Mouse (Mus musculus) stomach, embryonic 16.5 days (tissue): ENCODE measurements around the gene Cdca5. TPM values are rescaled to one million over a fixed set of nuclear protein-coding genes. Genes with fewer than 3 reads are reported as not detected.

Source experiments
- ATAC-seq: fragments of 200-750 bp; cut with Nextera tagmentation; 2 replicates; pipeline ENCODE4 v1.8.0; 2017; ENCODE audit warnings: moderate number of reproducible peaks, moderate TSS enrichment; ENCODE audit not compliant: insufficient read depth, low FRiP score
- H3K27ac ChIP-seq: fragments of 300-500 bp; sonication (generic); 2 replicates; pipeline ENCODE4 v1.5.1; 2014; ENCODE audit warnings: low read length
- H3K27me3 ChIP-seq: fragments of 300-500 bp; sonication (generic); 2 replicates; pipeline ENCODE4 v1.6.1; 2014; ENCODE audit warnings: low read length, control low read depth, mixed read lengths; ENCODE audit not compliant: control insufficient read depth, insufficient read depth
- H3K36me3 ChIP-seq: fragments of 300-500 bp; sonication (generic); 2 replicates; pipeline ENCODE4 v1.6.1; 2014; ENCODE audit warnings: low read length; ENCODE audit not compliant: control insufficient read depth, insufficient read depth
- H3K4me1 ChIP-seq: fragments of 300-500 bp; sonication (generic); 2 replicates; pipeline ENCODE4 v1.6.1; 2014; ENCODE audit warnings: low read length, control low read depth, mixed read lengths; ENCODE audit not compliant: control insufficient read depth, insufficient read depth
- H3K4me2 ChIP-seq: fragments of 300-500 bp; sonication (generic); 2 replicates; pipeline ENCODE4 v1.6.1; 2014; ENCODE audit warnings: low read depth, low read length, mixed read lengths
- H3K4me3 ChIP-seq: fragments of 300-500 bp; sonication (generic); replicated peaks from 2 replicates; pipeline ENCODE4 v1.5.1; 2014; ENCODE audit warnings: mild to moderate bottlenecking, low read length
- H3K9ac ChIP-seq: fragments of 300-500 bp; sonication (generic); 2 replicates; pipeline ENCODE4 v1.6.1; 2014; ENCODE audit warnings: low read length
- H3K9me3 ChIP-seq: fragments of 300-500 bp; sonication (generic); replicated peaks from 2 replicates; pipeline ENCODE4 v1.6.1; 2016; ENCODE audit warnings: low read length, control low read depth; ENCODE audit not compliant: control insufficient read depth
- WGBS: fragments of 180-500 bp; shearing (Covaris S2); extraction: QIAGEN DNeasy Blood & Tissue Kit; methylation state at CpG from one replicate; pipeline ENCODE4 v1.1.7; 2014; 5-methylcytosine and 5-hydroxymethylcytosine counted together
- polyA plus RNA-seq: library from polyadenylated mRNA; unstranded; fragments of >200 nt; fragmentation: Nextera tagmentation; extraction: Ambion mirVana; gene quantifications from 2 replicates; pipeline ENCODE4 v1.2.1, GENCODE M21; 2015

Gene Cdca5
- polyA plus RNA-seq, 1 experiment from 2014 or later = 29.9 TPM

- H3K27ac ChIP-seq = no peak within 1 kb of the TSS
- H3K4me2 ChIP-seq = no peak within 1 kb of the TSS
- H3K4me1 ChIP-seq = peaks cover 16% of the 10 kb centered on the region
- no peak within 1 kb of the TSS for H3K4me3 ChIP-seq
- no peaks in the 10 kb centered on the region for H3K9me3 ChIP-seq
- WGBS = 89% methylated on average over 9 of the region's 9 CpGs
- H3K27me3 ChIP-seq = no peaks in the 10 kb centered on the region
- peaks cover 4% of the 10 kb centered on the region; the same call in 1 of the 2 replicates for H3K36me3 ChIP-seq
- no peak within 1 kb of the TSS for H3K9ac ChIP-seq
- ATAC-seq = no peak
Measured at GRCm38 (mm10) chr19:6082156-6082555, 2.6 kb upstream of the Cdca5 start, which contains the start of gene Gm28374. Gene Gm28374 (minus strand): TSS chr19:6082256.

- Histone ChIP-seq H3K4me1 (peaks cover 16% of the 10 kb centered on the region), H3K9me3 (no peaks in the 10 kb centered on the region), H3K4me3 (peak overlapping the region; percentile 78), H3K27me3 (no peaks in the 10 kb centered on the region), H3K9ac (peak overlapping the region; percentile 77), H3K4me2 (peak overlapping the region; percentile 69), H3K36me3 (peaks cover 4% of the 10 kb centered on the region; the same call in 1 of the 2 replicates), H3K27ac (peak overlapping the region; percentile 64)
- 0% methylated on average over 17 of the region's 17 CpGs for WGBS
- ATAC-seq = peak; percentile 70
Measured at GRCm38 (mm10) chr19:6085417-6085879, 665 bp downstream of the Cdca5 start.

- Histone ChIP-seq H3K4me2 (no peak overlapping the region), H3K36me3 (no peaks in the 10 kb centered on the region), H3K4me1 (peaks cover 10% of the 10 kb centered on the region), H3K27me3 (no peaks in the 10 kb centered on the region), H3K4me3 (no peak overlapping the region), H3K27ac (no peak overlapping the region), H3K9me3 (no peaks in the 10 kb centered on the region), H3K9ac (no peak overlapping the region)
- ATAC-seq = no peak
- WGBS = 92% methylated on average over 13 of the region's 13 CpGs
Measured at GRCm38 (mm10) chr19:6088841-6089240, 4.1 kb downstream of the Cdca5 start.

GRCm38 (mm10) chr19:6094119-6094518 lies 9.3 kb downstream of the Cdca5 start, which contains the start of gene AC131692.1:
Gene AC131692.1 (plus strand): TSS chr19:6094419.
- H3K4me1 ChIP-seq = no peaks in the 10 kb centered on the region
- no peaks in the 10 kb centered on the region for H3K36me3 ChIP-seq
- H3K27me3 ChIP-seq = no peaks in the 10 kb centered on the region
- H3K27ac ChIP-seq = no peak within 1 kb of the TSS
- no peaks in the 10 kb centered on the region for H3K9me3 ChIP-seq
- ATAC-seq = no peak
- H3K4me2 ChIP-seq = no peak within 1 kb of the TSS
- no peak within 1 kb of the TSS for H3K9ac ChIP-seq
- no peak within 1 kb of the TSS for H3K4me3 ChIP-seq
- 87% methylated on average over 7 of the region's 7 CpGs for WGBS

GRCm38 (mm10) chr19:6097847-6098246 lies 13.1 kb downstream of the Cdca5 start:
- 88% methylated on average over 3 of the region's 3 CpGs for WGBS
- H3K9ac ChIP-seq = no peak overlapping the region
- H3K36me3 ChIP-seq = no peaks in the 10 kb centered on the region
- no peak overlapping the region for H3K27ac ChIP-seq
- H3K4me2 ChIP-seq = no peak overlapping the region
- H3K4me1 ChIP-seq = no peaks in the 10 kb centered on the region
- no peak overlapping the region for H3K4me3 ChIP-seq
- no peak for ATAC-seq
- H3K27me3 ChIP-seq = no peaks in the 10 kb centered on the region
- no peaks in the 10 kb centered on the region for H3K9me3 ChIP-seq

GRCm38 (mm10) chr19:6101186-6101585 lies 16.4 kb downstream of the Cdca5 start:
- H3K4me2 ChIP-seq = no peak overlapping the region
- no peak overlapping the region for H3K27ac ChIP-seq
- no peak overlapping the region for H3K9ac ChIP-seq
- H3K4me3 ChIP-seq = no peak overlapping the region
- ATAC-seq = no peak
- WGBS = 53% methylated on average over 6 of the region's 6 CpGs
- H3K9me3 ChIP-seq = no peaks in the 10 kb centered on the region
- no peaks in the 10 kb centered on the region for H3K27me3 ChIP-seq
- H3K4me1 ChIP-seq = no peaks in the 10 kb centered on the region
- H3K36me3 ChIP-seq = no peaks in the 10 kb centered on the region

- no peaks in the 10 kb centered on the region for H3K27me3 ChIP-seq
- ATAC-seq = peak; percentile 32; the same call in 1 of the 2 replicates
- H3K4me1 ChIP-seq = no peaks in the 10 kb centered on the region
- H3K4me3 ChIP-seq = no peak overlapping the region
- H3K9ac ChIP-seq = no peak overlapping the region
- WGBS = 73% methylated on average over 6 of the region's 6 CpGs
- no peak overlapping the region for H3K4me2 ChIP-seq
- H3K27ac ChIP-seq = no peak overlapping the region
- H3K9me3 ChIP-seq = no peaks in the 10 kb centered on the region
- no peaks in the 10 kb centered on the region for H3K36me3 ChIP-seq
Measured at GRCm38 (mm10) chr19:6102169-6102853, 17.5 kb downstream of the Cdca5 start.

- ATAC-seq = no peak
- 67% methylated on average over 4 of the region's 4 CpGs for WGBS
- no peaks in the 10 kb centered on the region for H3K36me3 ChIP-seq
- H3K27me3 ChIP-seq = no peaks in the 10 kb centered on the region
- H3K27ac ChIP-seq = no peak overlapping the region
- no peaks in the 10 kb centered on the region for H3K9me3 ChIP-seq
- no peak overlapping the region for H3K4me3 ChIP-seq
- no peak overlapping the region for H3K4me2 ChIP-seq
- H3K9ac ChIP-seq = 0 out of 2 replicates have a peak overlapping the region, but pooled peaks have one; percentile 3
- no peaks in the 10 kb centered on the region for H3K4me1 ChIP-seq
Measured at GRCm38 (mm10) chr19:6104476-6104875, 19.7 kb downstream of the Cdca5 start.

GRCm38 (mm10) chr19:6105586-6105985 lies 20.8 kb downstream of the Cdca5 start, which contains the start of gene Naaladl1:
Gene Naaladl1 (plus strand): TSS chr19:6105782.
- H3K9ac ChIP-seq = 0 out of 2 replicates have a peak within 1 kb of the TSS, but pooled peaks have one; percentile 3
- H3K4me2 ChIP-seq = no peak within 1 kb of the TSS
- no peaks in the 10 kb centered on the region for H3K36me3 ChIP-seq
- 80% methylated on average over 7 of the region's 7 CpGs for WGBS
- no peak within 1 kb of the TSS for H3K27ac ChIP-seq
- ATAC-seq = no peak
- H3K9me3 ChIP-seq = no peaks in the 10 kb centered on the region
- no peak within 1 kb of the TSS for H3K4me3 ChIP-seq
- H3K4me1 ChIP-seq = no peaks in the 10 kb centered on the region
- no peaks in the 10 kb centered on the region for H3K27me3 ChIP-seq
